Mouse (Mus musculus) mouse trophoblast stem cell (cell line): ENCODE results near the gene Pptc7.

Experiments
- in situ Hi-C, 2 experiments: fragments of 300-500 bp; cut with MseI, MboI; formaldehyde crosslinking; loops; 2 replicates in 1 of 2; 3 replicates in 1 of 2; pipeline ENCODE4 v1.15.1; 2025

Pptc7 gene

GRCm38 (mm10) chr5:122327283-122327682, 43.1 kb downstream of the Pptc7 start:
- in situ Hi-C loops: no loop called here

- in situ Hi-C loops: no loop called here
These were observed 46.1 kb downstream of the Pptc7 start for GRCm38 (mm10) chr5:122330269-122330668.

GRCm38 (mm10) chr5:122334682-122335081, 50.5 kb downstream of the Pptc7 start:
- in situ Hi-C loops: no loop called here

GRCm38 (mm10) chr5:122336554-122337294, 52.6 kb downstream of the Pptc7 start:
- in situ Hi-C loops: no loop called here

GRCm38 (mm10) chr5:122342874-122343273, 58.7 kb downstream of the Pptc7 start:
- in situ Hi-C loops: loop anchor here in 1 of 2 experiments (5.0 kb wide), 1 partner anchor 76 kb away; no protein-coding TSS in a partner anchor

GRCm38 (mm10) chr5:122343768-122344167, 59.6 kb downstream of the Pptc7 start:
- in situ Hi-C loops: loop anchor here in 1 of 2 experiments (5.0 kb wide), 1 partner anchor 76 kb away; no protein-coding TSS in a partner anchor

GRCm38 (mm10) chr5:122344260-122344659, 60.1 kb downstream of the Pptc7 start:
- in situ Hi-C loops: loop anchor here in 1 of 2 experiments (5.0 kb wide), 1 partner anchor 77 kb away; no protein-coding TSS in a partner anchor

GRCm38 (mm10) chr5:122345777-122346176, 61.6 kb downstream of the Pptc7 start:
- in situ Hi-C loops: loop anchor here in 1 of 2 experiments (5.0 kb wide), 1 partner anchor 78 kb away; no protein-coding TSS in a partner anchor

- in situ Hi-C loops: no loop called here
These were observed 69.8 kb downstream of the Pptc7 start, which contains the start of the genes Rad9b and Vps29 for GRCm38 (mm10) chr5:122353807-122354491. Gene Rad9b, minus strand, starts transcription at chr5:122354233. Gene Vps29, plus strand, starts transcription at chr5:122354369.

- in situ Hi-C loops: no loop called here
These were observed 70.4 kb downstream of the Pptc7 start for GRCm38 (mm10) chr5:122354492-122355067.

GRCm38 (mm10) chr5:122371591-122372191, 87.5 kb downstream of the Pptc7 start, which contains the start of gene Gpn3:
Gene Gpn3, plus strand, starts transcription at chr5:122371876.
- in situ Hi-C loops: no loop called here

GRCm38 (mm10) chr5:122372192-122372769, 88.1 kb downstream of the Pptc7 start, which contains the start of gene Fam216a:
Gene Fam216a, minus strand, starts transcription at chr5:122372364.
- in situ Hi-C loops: no loop called here

GRCm38 (mm10) chr5:122372878-122373277, 88.7 kb downstream of the Pptc7 start:
- in situ Hi-C loops: no loop called here
